Comparison of ENCODE assay signal across 22 mouse cellular contexts in genomic region chr5:105614000-105614399, GRCm38 (mm10).
DNase-seq lines count a peak whose midpoint lies in the region; ATAC-seq and TF ChIP-seq lines count a peak whose summit lies in the region.
"Had no signal": no experiment of that assay in that cellular context is flagged by ENCODE, and none has a peak within 500 bp of the region (broad histone marks: within the 10 kb centered on the region; RNA-seq: fewer than 3 reads in every experiment).

No protein-coding gene starts in this region.

- H3K4me2 ChIP-seq in liver, postnatal 0 days (ENCODE audit: low read depth, low read length), result no peak overlapping the region
- H3K4me2 ChIP-seq: forebrain, embryonic 15.5 days; hindbrain, embryonic 13.5 days; neural tube, embryonic 13.5 days had no signal

- no peaks in the 10 kb centered on the region for H3K27me3 ChIP-seq in kidney, adult 2 months (replicated peaks; ENCODE audit: control insufficient read depth, insufficient read depth, low read length)
- H3K27me3 ChIP-seq in thymus, adult 2 months (ENCODE audit: control insufficient read depth, insufficient read depth, low read length), result no peaks in the 10 kb centered on the region
- H3K27me3 ChIP-seq in liver, postnatal 0 days (ENCODE audit: insufficient read depth, low read length), result no peaks in the 10 kb centered on the region
- H3K27me3 ChIP-seq: CH12.LX; forebrain, embryonic 15.5 days; hindbrain, embryonic 13.5 days; neural tube, embryonic 13.5 days had no signal

- 0 out of 2 replicates have a peak, but pooled peaks cover 3% of the 10 kb centered on the region for H3K4me1 ChIP-seq in kidney, adult 2 months (ENCODE audit: control insufficient read depth, insufficient read depth, low read length)
- H3K4me1 ChIP-seq in thymus, adult 2 months (replicated peaks; ENCODE audit: control insufficient read depth, insufficient read depth, low read length), result peaks cover 27% of the 10 kb centered on the region
- peaks cover 23% of the 10 kb centered on the region for H3K4me1 ChIP-seq in brown adipose tissue, adult 24 weeks (ENCODE audit: control insufficient read depth, insufficient read depth, insufficient read length, low read length)
- H3K4me1 ChIP-seq in liver, postnatal 0 days (ENCODE audit: insufficient read depth), result no peaks in the 10 kb centered on the region
- H3K4me1 ChIP-seq: forebrain, embryonic 15.5 days; hindbrain, embryonic 13.5 days had no signal

- no peak for TF ChIP-seq CTCF in kidney, adult 2 months (conservative IDR thresholded peaks at IDR 0.05; ENCODE audit: insufficient read depth, insufficient read length, low read depth, low read length)
- TF ChIP-seq CTCF in thymus, adult 2 months (IDR thresholded peaks at IDR 0.05; ENCODE audit: borderline replicate concordance, control insufficient read depth, extremely low read depth, insufficient read depth, low read length, poor library complexity), result no peak
- no peak for TF ChIP-seq CTCF in liver, postnatal 0 days (IDR thresholded peaks at IDR 0.05; ENCODE audit: low read depth)

- H3K9me3 ChIP-seq in liver, postnatal 0 days (ENCODE audit: low read length), result no peaks in the 10 kb centered on the region
- H3K9me3 ChIP-seq: forebrain, embryonic 15.5 days; hindbrain, embryonic 13.5 days; neural tube, embryonic 13.5 days had no signal

- DNase-seq in kidney, adult 2 months, result no peak
- DNase-seq in kidney, adult 9 months, result no peak
- no peak for DNase-seq in thymus, adult 2 months
- no peak for DNase-seq in thymus, postnatal 36 days
- DNase-seq in retina, postnatal 1 day, result peak; percentile 79
- DNase-seq in liver, postnatal 0 days, result no peak
- DNase-seq in urinary bladder, postnatal 36 days (ENCODE audit: low spot score in 2 of 2), result no peak
- DNase-seq: adrenal gland, postnatal 25 days; cerebellum, adult 9-10 months; heart, postnatal 10 days; kidney, adult 11 months; kidney, postnatal 36 days; layer of hippocampus, adult 9-11 months; liver; lung, adult 18-20 months; right cerebral cortex, postnatal 4 days; thymus, postnatal 4 days had no signal

- no peak for TF ChIP-seq POLR2A in kidney, adult 2 months (IDR thresholded peaks at IDR 0.05; ENCODE audit: low read depth, low read length)
- no peak for TF ChIP-seq POLR2A in thymus, adult 2 months (IDR thresholded peaks at IDR 0.05; ENCODE audit: control insufficient read depth, extremely low read depth, insufficient read depth, low read length, poor library complexity)

- 0 out of 2 replicates have a peak overlapping the region, but pooled peaks have one; percentile 23 for H3K27ac ChIP-seq in kidney, adult 2 months (ENCODE audit: insufficient read depth, low read depth, low read length)
- H3K27ac ChIP-seq in thymus, adult 2 months (ENCODE audit: control insufficient read depth, insufficient read depth, low read length), result peak overlapping the region; percentile 2; the same call in 1 of the 2 replicates
- peak overlapping the region; percentile 46 for H3K27ac ChIP-seq in brown adipose tissue, adult 24 weeks (replicated peaks; ENCODE audit: low read depth, low read length)
- no peak overlapping the region for H3K27ac ChIP-seq in liver, postnatal 0 days (ENCODE audit: low read depth)
- H3K27ac ChIP-seq: forebrain, embryonic 15.5 days; hindbrain, embryonic 13.5 days; neural tube, embryonic 13.5 days had no signal

- no peak for TF ChIP-seq EP300 in liver, postnatal 0 days (IDR thresholded peaks at IDR 0.05; ENCODE audit: low read depth)

- no peak for ATAC-seq in liver, postnatal 0 days
- ATAC-seq: forebrain, embryonic 15.5 days had no signal

- no peak overlapping the region for H3K4me3 ChIP-seq in kidney, adult 2 months (ENCODE audit: insufficient read depth, low read depth, low read length)
- H3K4me3 ChIP-seq in thymus, adult 2 months (ENCODE audit: control insufficient read depth, insufficient read depth, low read length), result no peak overlapping the region
- H3K4me3 ChIP-seq in brown adipose tissue, adult 24 weeks (ENCODE audit: insufficient read depth, low read depth, low read length), result no peak overlapping the region
- H3K4me3 ChIP-seq in liver, postnatal 0 days (ENCODE audit: low read depth, low read length), result no peak overlapping the region
- H3K4me3 ChIP-seq: forebrain, embryonic 15.5 days; hindbrain, embryonic 13.5 days; neural tube, embryonic 13.5 days had no signal

- H3K9ac ChIP-seq in liver, postnatal 0 days (replicated peaks), result no peak overlapping the region
- H3K9ac ChIP-seq: forebrain, embryonic 15.5 days; hindbrain, embryonic 13.5 days; neural tube, embryonic 13.5 days had no signal

- no peaks in the 10 kb centered on the region for H3K36me3 ChIP-seq in kidney, adult 2 months (ENCODE audit: control insufficient read depth, insufficient read depth, low read length)
- H3K36me3 ChIP-seq in thymus, adult 2 months (ENCODE audit: control insufficient read depth, insufficient read depth, low read length), result peaks cover 10% of the 10 kb centered on the region; the same call in 1 of the 2 replicates
- peaks cover 3% of the 10 kb centered on the region for H3K36me3 ChIP-seq in liver, postnatal 0 days (replicated peaks; ENCODE audit: insufficient read depth, low read length)
- H3K36me3 ChIP-seq: forebrain, embryonic 15.5 days had no signal

- 78% methylated on average over 5 of the region's 5 CpGs for WGBS in kidney, adult 2 months
- 87% methylated on average over 5 of the region's 5 CpGs for WGBS in thymus, adult 2 months
- WGBS in liver, postnatal 0 days (ENCODE audit: insufficient replicate concordance), result 66% methylated on average over 5 of the region's 5 CpGs
